Mouse (Mus musculus): ENCODE measurements at regions not wholly inside any gene's neighbourhood (a gene's known extent, or its start where the extent isn't known, plus 50 kb on each side); places are given as distances from the start of the nearest gene placed in this dataset.

DNA sequence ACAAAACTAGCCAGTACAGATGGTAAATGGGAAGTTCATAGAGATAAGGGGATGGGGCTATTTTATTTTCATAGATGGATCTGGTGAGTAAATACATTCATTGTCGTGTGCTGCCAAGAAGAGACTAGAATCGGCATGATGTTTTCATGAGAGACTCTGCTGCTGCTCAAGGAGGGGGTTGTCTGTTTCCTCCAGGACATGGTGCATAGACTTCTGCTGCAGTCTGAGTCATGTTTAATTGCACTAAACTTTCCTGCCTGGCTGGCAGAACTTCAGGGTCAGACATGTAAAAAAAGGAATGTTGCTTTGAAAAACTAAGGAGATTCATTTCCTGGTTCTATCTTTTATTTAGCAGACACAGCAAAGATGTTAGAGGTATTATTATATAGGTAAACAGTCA, 100.9 kb upstream of the B430305J03Rik start:
- TF ChIP-seq CTCF (IDR thresholded peaks at IDR 0.05; ENCODE audit: extremely low read depth, insufficient read depth, low read length) (no peak), POLR2A (IDR thresholded peaks at IDR 0.05; ENCODE audit: extremely low read depth, insufficient read depth, low read length) (no peak)

Data from cortical plate, adult 2 months (tissue).